Mouse (Mus musculus): ENCODE measurements around the gene Dolpp1.

DNA sequence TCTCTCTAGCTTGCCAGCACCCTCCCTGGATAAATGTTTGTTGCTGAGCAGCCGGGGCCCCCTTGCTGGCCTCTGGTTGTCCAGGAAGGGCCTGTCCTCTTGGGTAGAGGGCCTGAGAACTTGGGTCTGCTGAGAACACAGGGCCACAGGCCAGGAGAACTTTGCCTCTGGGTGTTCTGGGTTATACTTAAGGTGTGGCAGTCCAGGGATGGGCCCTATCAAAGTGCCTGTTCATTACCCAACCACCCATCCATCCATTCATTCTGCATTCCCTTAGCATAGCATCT lies 1.3 kb downstream of the Dolpp1 start:
- TF ChIP-seq CTCF (IDR thresholded peaks at IDR 0.05; ENCODE audit: control insufficient read depth, insufficient read depth, insufficient read length) (no peak), MAX (IDR thresholded peaks at IDR 0.05) (no peak)

All from C2C12 (cell line).